Comparison of ENCODE assay signal across 17 mouse cellular contexts in the genomic region with DNA sequence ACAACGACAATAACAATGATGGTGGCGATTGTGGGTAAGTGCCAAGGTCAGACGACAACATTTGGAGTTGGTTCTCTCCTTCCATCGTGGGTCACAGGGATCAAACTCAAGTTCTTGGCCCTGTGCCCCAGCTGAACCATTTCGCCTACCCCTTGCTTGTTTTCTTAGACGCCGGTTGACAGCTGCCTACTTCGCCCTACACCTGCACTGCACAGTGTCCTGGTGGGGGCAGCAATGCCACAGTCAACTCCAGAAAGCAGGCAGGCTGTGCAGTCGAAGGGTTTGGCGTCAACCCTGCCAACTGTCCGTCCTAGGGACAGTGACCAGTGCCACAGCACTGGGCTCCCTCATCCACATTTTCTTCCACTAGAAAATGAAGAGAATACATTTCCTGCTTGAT. TPM values are rescaled to one million over a fixed set of nuclear protein-coding genes. Genes with fewer than 3 reads are reported as not detected.
A peak's percentile ranks its signal among the peaks of the same experiment; 100 is the strongest.
DNase-seq lines count a peak whose midpoint lies in the region; ATAC-seq lines count a peak whose summit lies in the region.
"Had no signal": no experiment of that assay in that cellular context is flagged by ENCODE, and none has a peak within 500 bp of the region (broad histone marks: within the 10 kb centered on the region; RNA-seq: fewer than 3 reads in every experiment).

No protein-coding gene starts in this region.

- WGBS in heart, embryonic 11.5 days (ENCODE audit: insufficient replicate concordance): 59% methylated on average over 11 of the region's 11 CpGs

- H3K4me2 ChIP-seq in heart, embryonic 11.5 days: no peak overlapping the region
- H3K4me2 ChIP-seq: forebrain, embryonic 13.5 days; lung, embryonic 14.5 days; midbrain, embryonic 12.5 days; neural tube, embryonic 15.5 days had no signal

- peak; percentile 28 to 42 for DNase-seq in heart, postnatal 10 days
- peak; percentile 12 for DNase-seq in left cerebral cortex, postnatal 4 days
- DNase-seq in left cerebral cortex, adult 18-20 months (ENCODE audit: low spot score in 2 of 2): no peak
- DNase-seq in NIH3T3 (ENCODE audit: low read depth): peak; percentile 18
- DNase-seq in kidney, postnatal 4 days: peak; percentile 25 to 35
- no peak for DNase-seq in right cerebral cortex, postnatal 4 days
- DNase-seq: cerebellum, adult 11 months had no signal

- H3K27me3 ChIP-seq in heart, embryonic 11.5 days (ENCODE audit: control insufficient read depth, insufficient read depth, low read length): peaks cover 61% of the 10 kb centered on the region

- no peaks in the 10 kb centered on the region for H3K36me3 ChIP-seq in heart, embryonic 11.5 days (ENCODE audit: control insufficient read depth, insufficient read depth, low read length)
- H3K36me3 ChIP-seq: G1E; midbrain, embryonic 12.5 days; neural tube, embryonic 15.5 days had no signal

- H3K4me1 ChIP-seq in heart, embryonic 11.5 days (ENCODE audit: control insufficient read depth, insufficient read depth, low read length): no peaks in the 10 kb centered on the region; the same call in 1 of the 2 replicates

- no peak overlapping the region for H3K4me3 ChIP-seq in heart, embryonic 11.5 days (ENCODE audit: low read depth, low read length)
- H3K4me3 ChIP-seq: forebrain, embryonic 13.5 days; midbrain, embryonic 12.5 days; myocyte; neural tube, embryonic 15.5 days had no signal

- no peak for ATAC-seq in heart, embryonic 11.5 days (replicated peaks; ENCODE audit: insufficient number of reproducible peaks, low FRiP score, low TSS enrichment)

- intact Hi-C loops in heart, postnatal 10 days (cut with DNase I): loop anchor here (1.0 to 5.0 kb wide), 3 partner anchors 35 to 169 kb away; no protein-coding TSS in a partner anchor
- intact Hi-C loops in left cerebral cortex, postnatal 4 days (cut with DNase I): loop anchor here (5.0 kb wide), 1 partner anchor 34 kb away; no protein-coding TSS in a partner anchor

- no peak overlapping the region for H3K27ac ChIP-seq in heart, embryonic 11.5 days (ENCODE audit: low read depth, low read length)
- H3K27ac ChIP-seq: forebrain, embryonic 13.5 days; midbrain, embryonic 12.5 days; neural tube, embryonic 15.5 days had no signal

- no peak overlapping the region for H3K9ac ChIP-seq in heart, embryonic 11.5 days (ENCODE audit: low read depth, low read length)
- H3K9ac ChIP-seq: forebrain, embryonic 13.5 days; lung, embryonic 14.5 days; midbrain, embryonic 12.5 days; neural tube, embryonic 15.5 days had no signal

- H3K9me3 ChIP-seq in heart, embryonic 11.5 days (replicated peaks; ENCODE audit: control insufficient read depth, low read length): no peaks in the 10 kb centered on the region
- H3K9me3 ChIP-seq: forebrain, embryonic 13.5 days; G1E; midbrain, embryonic 12.5 days; neural tube, embryonic 15.5 days had no signal

RNA-seq across cellular contexts. Expression of a gene that starts 4.1 kb away (rescaled TPM):
- total RNA-seq in heart, postnatal 10 days (2021): under 1 TPM in 1 of 2 experiments, not detected in 1; 0.26 TPM
- polyA plus RNA-seq in heart, embryonic 11.5 days (2014; fragmentation: Nextera tagmentation; extraction: Ambion mirVana): not detected in 2 replicates
- 1 to 10 TPM; 2.4 to 3.7 TPM for total RNA-seq in left cerebral cortex, postnatal 4 days (2021)
- 1 to 10 TPM; 1.6 to 2.3 TPM for total RNA-seq in left cerebral cortex, adult 18-20 months (2021)
- total RNA-seq: G1E; gastrocnemius, postnatal 4 days; heart, postnatal 25 days; liver, adult 2 months had no signal
- polyA plus RNA-seq: G1E; liver, adult 2 months; lung, embryonic 14.5 days; myocyte had no signal

RNA-seq across cellular contexts. Expression of a gene that starts 46.7 kb away (rescaled TPM):
- 1 to 10 TPM; 2.0 TPM for total RNA-seq in heart, postnatal 10 days (2021)
- polyA plus RNA-seq in heart, embryonic 11.5 days (2014; fragmentation: Nextera tagmentation; extraction: Ambion mirVana): 7.1 and 9.8 TPM in 2 replicates
- total RNA-seq in left cerebral cortex, postnatal 4 days (2021): 1 to 10 TPM; 2.3 to 2.7 TPM
- under 1 TPM in 1 of 2 experiments, not detected in 1; 0.12 TPM for total RNA-seq in left cerebral cortex, adult 18-20 months (2021)

Comparison
In these comparisons a context has a peak if more than half of its experiments do, and no peak if none do; other contexts are left out.
1. DNase-seq: peak in heart, postnatal 10 days (2 of 2), left cerebral cortex, postnatal 4 days (single experiment), NIH3T3 (single experiment) and kidney, postnatal 4 days (2 of 2); none in left cerebral cortex, adult 18-20 months (0 of 2) and right cerebral cortex, postnatal 4 days (single experiment).